Comparison of ENCODE assay signal across 10 mouse cellular contexts in genomic region chr6:124561156-124561555, GRCm38 (mm10). TPM values are rescaled to one million over a fixed set of nuclear protein-coding genes. Genes with fewer than 3 reads are reported as not detected.
"Had no signal": no experiment of that assay in that cellular context is flagged by ENCODE, and none has a peak within 500 bp of the region (broad histone marks: within the 10 kb centered on the region; RNA-seq: fewer than 3 reads in every experiment).

No protein-coding gene starts in this region.

RNA-seq across cellular contexts. Expression of gene C1rb, which starts 8.9 kb away (rescaled TPM):
- polyA plus RNA-seq: neural tube, embryonic 13.5 days; neural tube, embryonic 14.5 days; neural tube, embryonic 15.5 days; small intestine, adult 2 months; stomach, embryonic 14.5 days; stomach, embryonic 15.5 days; stomach, embryonic 16.5 days; stomach, postnatal 0 days; thymus, adult 2 months; thymus, postnatal 0 days had no signal
